Mouse (Mus musculus) central nervous system, embryonic 18 days (tissue): Measurements from ENCODE around the gene Dmrta2. TPM values are rescaled to one million over a fixed set of nuclear protein-coding genes. Genes with fewer than 3 reads are reported as not detected.

ENCODE experiments used
- polyA plus RNA-seq: library from polyadenylated mRNA; depleted of rRNA; stranded (reverse); fragments of >200 nt; gene quantifications from 2 replicates; pipeline ENCODE4 v1.2.3, GENCODE M21; 2012; rRNA removed

Gene Dmrta2
- 4.9 and 5.0 TPM in 2 replicates for polyA plus RNA-seq

DNA sequence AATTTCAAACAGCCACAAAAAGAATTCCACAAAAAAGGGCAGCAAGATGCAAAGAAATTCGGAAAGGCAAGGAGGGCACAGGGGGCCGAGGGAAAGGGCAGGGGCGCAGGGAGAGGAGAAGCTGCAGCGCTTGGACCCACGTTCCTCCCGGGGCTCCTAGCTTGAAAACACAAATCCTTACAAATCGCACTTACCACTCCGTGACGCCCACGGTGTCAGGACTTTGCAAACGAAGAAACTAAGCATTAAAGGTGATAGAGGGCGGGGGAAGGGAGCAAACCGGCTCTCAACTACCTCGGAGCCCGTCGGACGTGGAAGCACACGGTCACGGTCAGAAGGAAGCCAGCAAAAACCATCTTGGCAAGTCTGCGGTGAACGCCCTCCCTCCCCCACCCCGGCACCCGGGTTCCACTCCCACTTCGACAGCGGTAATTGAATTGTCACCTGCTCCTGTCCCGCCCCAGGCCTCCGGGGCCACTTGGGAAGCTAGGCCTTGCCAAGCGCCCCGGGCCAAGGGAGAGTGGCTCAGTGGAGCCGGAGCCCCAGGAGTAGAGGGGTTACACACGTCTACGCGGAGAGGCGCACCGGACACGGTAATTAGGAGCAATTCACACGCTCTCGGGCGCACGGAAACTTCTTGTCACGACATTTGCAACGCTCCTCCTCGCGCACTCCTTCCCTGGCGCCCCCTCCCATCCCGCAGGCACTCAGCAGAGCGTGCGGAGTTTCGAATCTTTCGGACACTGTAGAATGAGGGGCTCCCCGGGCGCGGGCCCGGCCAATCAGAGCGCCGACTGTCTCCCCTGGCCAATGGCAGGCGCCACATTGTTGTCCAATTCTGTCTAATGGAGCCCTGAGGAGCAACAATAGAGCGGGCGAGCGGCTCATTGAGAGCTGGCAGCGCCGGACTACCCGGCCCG, at the start of gene Dmrta2:
Gene Dmrta2 (plus strand): TSS at position 906 of the 920 bp plus-strand sequence.

